In genomic region chr10:31465840-31466541, GRCm38 (mm10) we compare ENCODE assay signal across 9 mouse cellular contexts. TPM values are rescaled to one million over a fixed set of nuclear protein-coding genes. Genes with fewer than 3 reads are reported as not detected.
A peak's percentile ranks its signal among the peaks of the same experiment; 100 is the strongest.
DNase-seq lines count a peak whose midpoint lies in the region; ATAC-seq and TF ChIP-seq lines count a peak whose summit lies in the region.
"Had no signal": no experiment of that assay in that cellular context is flagged by ENCODE, and none has a peak within 500 bp of the region (broad histone marks: within the 10 kb centered on the region; RNA-seq: fewer than 3 reads in every experiment).

No protein-coding gene starts in this region.

- no peak for ATAC-seq in lung, postnatal 0 days

- no peak for TF ChIP-seq EP300 in lung, postnatal 0 days (IDR thresholded peaks at IDR 0.05)

- no peaks in the 10 kb centered on the region for H3K36me3 ChIP-seq in lung, postnatal 0 days (ENCODE audit: insufficient read depth, low read length)
- H3K36me3 ChIP-seq: neural tube, embryonic 13.5 days had no signal

- no peaks in the 10 kb centered on the region for H3K4me1 ChIP-seq in lung, postnatal 0 days (ENCODE audit: insufficient read depth, low read depth, low read length)
- H3K4me1 ChIP-seq: neural tube, embryonic 13.5 days had no signal

- no peaks in the 10 kb centered on the region for H3K9me3 ChIP-seq in lung, postnatal 0 days (ENCODE audit: low read length)
- H3K9me3 ChIP-seq: neural tube, embryonic 13.5 days had no signal

- H3K4me3 ChIP-seq in lung, postnatal 0 days (ENCODE audit: low read depth, low read length): no peak overlapping the region
- H3K4me3 ChIP-seq: neural tube, embryonic 13.5 days had no signal

- peak; percentile 87 for TF ChIP-seq CTCF in lung, postnatal 0 days (IDR thresholded peaks at IDR 0.05)

- no peak overlapping the region for H3K9ac ChIP-seq in lung, postnatal 0 days (replicated peaks; ENCODE audit: low read depth)
- H3K9ac ChIP-seq: neural tube, embryonic 13.5 days had no signal

- 70% methylated on average over 6 of the region's 6 CpGs for WGBS in lung, postnatal 0 days

- DNase-seq in embryo, embryonic 11 days: peak; percentile 29
- no peak for DNase-seq in embryo, embryonic 10 days (ENCODE audit: low spot score)
- DNase-seq in layer of hippocampus, adult 11-12 months (ENCODE audit: low spot score): peak; percentile 33
- no peak for DNase-seq in layer of hippocampus, postnatal 36 days
- DNase-seq in MN1 (ENCODE audit: low spot score): peak; percentile 65
- peak; percentile 65 for DNase-seq in lung, postnatal 0 days (ENCODE audit: low spot score)
- DNase-seq in right cerebral cortex, postnatal 25 days: no peak
- no peak for DNase-seq in spleen, adult 18-20 months

- no peak overlapping the region for H3K27ac ChIP-seq in lung, postnatal 0 days (ENCODE audit: low read length)
- H3K27ac ChIP-seq: neural tube, embryonic 13.5 days had no signal

- no peaks in the 10 kb centered on the region for H3K27me3 ChIP-seq in lung, postnatal 0 days (replicated peaks; ENCODE audit: insufficient read depth, low read length)
- H3K27me3 ChIP-seq: neural tube, embryonic 13.5 days had no signal

- H3K4me2 ChIP-seq in lung, postnatal 0 days (replicated peaks; ENCODE audit: low read depth, low read length): no peak overlapping the region
- H3K4me2 ChIP-seq: neural tube, embryonic 13.5 days had no signal

RNA-seq across cellular contexts. Expression of gene Tpd52l1, which starts 20.2 kb away (rescaled TPM):
- total RNA-seq in layer of hippocampus, postnatal 36 days (2021): 10 to 100 TPM; 25.1 to 26.4 TPM
- polyA plus RNA-seq in lung, postnatal 0 days (2015; fragmentation: Nextera tagmentation; extraction: Ambion mirVana): 5.1 and 7.7 TPM in 2 replicates

Comparison
In these comparisons a context has a peak if more than half of its experiments do, and no peak if none do; other contexts are left out.
1. DNase-seq: peak in embryo, embryonic 11 days (single experiment), layer of hippocampus, adult 11-12 months (single experiment), MN1 (single experiment) and lung, postnatal 0 days (single experiment); none in embryo, embryonic 10 days (single experiment), layer of hippocampus, postnatal 36 days (0 of 2), right cerebral cortex, postnatal 25 days (single experiment) and spleen, adult 18-20 months (0 of 2).